Mouse (Mus musculus): ENCODE measurements at regions not wholly inside any gene's neighbourhood (a gene's known extent, or its start where the extent isn't known, plus 50 kb on each side); places are given as distances from the start of the nearest gene placed in this dataset.

GRCm38 (mm10) chr8:83810651-83811050 lies 69.5 kb upstream of the Adgre5 start:
- no peak for TF ChIP-seq POLR2A (IDR thresholded peaks at IDR 0.05; ENCODE audit: low read depth, low read length)
- no peak for TF ChIP-seq CTCF (conservative IDR thresholded peaks at IDR 0.05; ENCODE audit: insufficient read depth, insufficient read length, low read depth, low read length)
